Mouse (Mus musculus): Measurements from ENCODE around the gene Zfp758.

- TF ChIP-seq EP300 (IDR thresholded peaks at IDR 0.05; ENCODE audit: low read depth in 1 of 2, low read length in 2 of 2) (no peak), MXI1 (IDR thresholded peaks at IDR 0.05; ENCODE audit: low read depth, low read length) (no peak), POLR2A (IDR thresholded peaks at IDR 0.05; ENCODE audit: control insufficient read depth in 1 of 2, insufficient read depth in 1 of 2, low read depth in 1 of 2, low read length in 2 of 2, poor library complexity in 1 of 2) (no peak), CTCF (IDR thresholded peaks at IDR 0.05 in 2 of 3, conservative IDR thresholded peaks at IDR 0.05 in 1 of 3; ENCODE audit: control insufficient read depth in 1 of 3, insufficient read depth in 1 of 3, low read depth in 2 of 3, low read length in 3 of 3, poor library complexity in 1 of 3, severe bottlenecking in 1 of 3) (no peak), MEF2A (IDR thresholded peaks at IDR 0.05; ENCODE audit: extremely low read depth, insufficient replicate concordance, low read depth, low read length, poor library complexity, severe bottlenecking) (no peak), SIN3A (IDR thresholded peaks at IDR 0.05; ENCODE audit: low read length) (no peak), MAX (IDR thresholded peaks at IDR 0.05; ENCODE audit: low read length) (no peak), ETS1 (IDR thresholded peaks at IDR 0.05; ENCODE audit: low read depth, low read length) (no peak), E2F4 (IDR thresholded peaks at IDR 0.05; ENCODE audit: borderline replicate concordance, low read depth, low read length) (no peak)
These were observed 2.6 kb downstream of the Zfp758 start for GRCm38 (mm10) chr17:22363895-22364294.

All from MEL (cell line).